Mouse (Mus musculus): Measurements from ENCODE around the gene Frmd4a. TPM values are rescaled to one million over a fixed set of nuclear protein-coding genes. Genes with fewer than 3 reads are reported as not detected.

Frmd4a gene
- polyA plus RNA-seq, 1 experiment from 2014 or later: 48.1 TPM

GRCm38 (mm10) chr2:4444740-4445139 lies 427.2 kb downstream of the Frmd4a start:
- Histone ChIP-seq H3K4me3 (ENCODE audit: low read length) (no peak overlapping the region), H3K4me1 (ENCODE audit: control insufficient read depth, insufficient read depth, low read depth, low read length) (peaks cover 8% of the 10 kb centered on the region), H3K36me3 (ENCODE audit: control insufficient read depth, insufficient read depth, low read length) (no peaks in the 10 kb centered on the region), H3K27me3 (replicated peaks; ENCODE audit: control insufficient read depth, insufficient read depth, low read length) (no peaks in the 10 kb centered on the region), H3K27ac (ENCODE audit: low read depth, low read length) (no peak overlapping the region), H3K9me3 (ENCODE audit: control insufficient read depth, low read length) (no peaks in the 10 kb centered on the region), H3K4me2 (ENCODE audit: low read length) (no peak overlapping the region), H3K9ac (ENCODE audit: low read depth, low read length) (no peak overlapping the region)
- ATAC-seq: no peak
- WGBS: 95% methylated on average over 3 of the region's 3 CpGs

- Histone ChIP-seq H3K4me2 (ENCODE audit: low read length) (no peak overlapping the region), H3K4me1 (ENCODE audit: control insufficient read depth, insufficient read depth, low read depth, low read length) (peaks cover 5% of the 10 kb centered on the region), H3K27me3 (replicated peaks; ENCODE audit: control insufficient read depth, insufficient read depth, low read length) (no peaks in the 10 kb centered on the region), H3K9ac (ENCODE audit: low read depth, low read length) (no peak overlapping the region), H3K36me3 (ENCODE audit: control insufficient read depth, insufficient read depth, low read length) (no peaks in the 10 kb centered on the region), H3K9me3 (ENCODE audit: control insufficient read depth, low read length) (no peaks in the 10 kb centered on the region), H3K27ac (ENCODE audit: low read depth, low read length) (no peak overlapping the region), H3K4me3 (ENCODE audit: low read length) (no peak overlapping the region)
- ATAC-seq: no peak
- WGBS: 76% methylated on average over 10 of the region's 10 CpGs
These were observed 428.3 kb downstream of the Frmd4a start for GRCm38 (mm10) chr2:4445629-4446400.

- H3K36me3 ChIP-seq (ENCODE audit: control insufficient read depth, insufficient read depth, low read length): no peaks in the 10 kb centered on the region
- no peak overlapping the region for H3K9ac ChIP-seq (ENCODE audit: low read depth, low read length)
- WGBS: 68% methylated on average over 12 of the region's 12 CpGs
- H3K4me1 ChIP-seq (ENCODE audit: control insufficient read depth, insufficient read depth, low read depth, low read length): peaks cover 14% of the 10 kb centered on the region
- 0 out of 2 replicates have a peak overlapping the region, but pooled peaks have one; percentile 11 for H3K27ac ChIP-seq (ENCODE audit: low read depth, low read length)
- no peaks in the 10 kb centered on the region for H3K9me3 ChIP-seq (ENCODE audit: control insufficient read depth, low read length)
- no peak overlapping the region for H3K4me2 ChIP-seq (ENCODE audit: low read length)
- no peak overlapping the region for H3K4me3 ChIP-seq (ENCODE audit: low read length)
- ATAC-seq: no peak
- H3K27me3 ChIP-seq (replicated peaks; ENCODE audit: control insufficient read depth, insufficient read depth, low read length): no peaks in the 10 kb centered on the region
These were observed 432.5 kb downstream of the Frmd4a start for GRCm38 (mm10) chr2:4449860-4450480.

- Histone ChIP-seq H3K4me2 (ENCODE audit: low read length) (no peak overlapping the region), H3K27ac (ENCODE audit: low read depth, low read length) (no peak overlapping the region), H3K4me1 (ENCODE audit: control insufficient read depth, insufficient read depth, low read depth, low read length) (peaks cover 18% of the 10 kb centered on the region), H3K4me3 (ENCODE audit: low read length) (no peak overlapping the region), H3K36me3 (ENCODE audit: control insufficient read depth, insufficient read depth, low read length) (no peaks in the 10 kb centered on the region), H3K9me3 (ENCODE audit: control insufficient read depth, low read length) (no peaks in the 10 kb centered on the region), H3K27me3 (replicated peaks; ENCODE audit: control insufficient read depth, insufficient read depth, low read length) (no peaks in the 10 kb centered on the region), H3K9ac (ENCODE audit: low read depth, low read length) (no peak overlapping the region)
- 12% methylated on average over 12 of the region's 12 CpGs for WGBS
- peak; percentile 34; the same call in 1 of the 2 replicates for ATAC-seq
These were observed 435.3 kb downstream of the Frmd4a start for GRCm38 (mm10) chr2:4452590-4453400.

GRCm38 (mm10) chr2:4455097-4456025 lies 437.8 kb downstream of the Frmd4a start:
- no peaks in the 10 kb centered on the region for H3K36me3 ChIP-seq (ENCODE audit: control insufficient read depth, insufficient read depth, low read length)

GRCm38 (mm10) chr2:4460897-4461296 lies 443.4 kb downstream of the Frmd4a start:
- Histone ChIP-seq H3K27ac (ENCODE audit: low read depth, low read length) (no peak overlapping the region), H3K4me2 (ENCODE audit: low read length) (no peak overlapping the region), H3K9ac (ENCODE audit: low read depth, low read length) (no peak overlapping the region), H3K36me3 (ENCODE audit: control insufficient read depth, insufficient read depth, low read length) (no peaks in the 10 kb centered on the region), H3K9me3 (ENCODE audit: control insufficient read depth, low read length) (no peaks in the 10 kb centered on the region), H3K27me3 (replicated peaks; ENCODE audit: control insufficient read depth, insufficient read depth, low read length) (no peaks in the 10 kb centered on the region), H3K4me1 (ENCODE audit: control insufficient read depth, insufficient read depth, low read depth, low read length) (peaks cover 30% of the 10 kb centered on the region), H3K4me3 (ENCODE audit: low read length) (no peak overlapping the region)
- 63% methylated on average over 5 of the region's 5 CpGs for WGBS
- ATAC-seq: no peak

More at GRCm38 (mm10) chr2:4455097-4456025, 437.8 kb downstream of the Frmd4a start:
- Histone ChIP-seq H3K4me3 (ENCODE audit: low read length) (no peak overlapping the region), H3K27me3 (replicated peaks; ENCODE audit: control insufficient read depth, insufficient read depth, low read length) (no peaks in the 10 kb centered on the region), H3K9me3 (ENCODE audit: control insufficient read depth, low read length) (no peaks in the 10 kb centered on the region), H3K27ac (ENCODE audit: low read depth, low read length) (no peak overlapping the region), H3K4me1 (ENCODE audit: control insufficient read depth, insufficient read depth, low read depth, low read length) (peaks cover 25% of the 10 kb centered on the region), H3K4me2 (ENCODE audit: low read length) (no peak overlapping the region), H3K9ac (ENCODE audit: low read depth, low read length) (no peak overlapping the region)
- ATAC-seq: no peak
- WGBS: 54% methylated on average over 11 of the region's 11 CpGs

GRCm38 (mm10) chr2:4461514-4461913 lies 444.0 kb downstream of the Frmd4a start:
- Histone ChIP-seq H3K9me3 (ENCODE audit: control insufficient read depth, low read length) (no peaks in the 10 kb centered on the region), H3K4me1 (ENCODE audit: control insufficient read depth, insufficient read depth, low read depth, low read length) (peaks cover 36% of the 10 kb centered on the region), H3K9ac (ENCODE audit: low read depth, low read length) (no peak overlapping the region; the same call in 1 of the 2 replicates), H3K27ac (ENCODE audit: low read depth, low read length) (no peak overlapping the region), H3K4me2 (ENCODE audit: low read length) (no peak overlapping the region), H3K4me3 (ENCODE audit: low read length) (no peak overlapping the region), H3K27me3 (replicated peaks; ENCODE audit: control insufficient read depth, insufficient read depth, low read length) (no peaks in the 10 kb centered on the region), H3K36me3 (ENCODE audit: control insufficient read depth, insufficient read depth, low read length) (no peaks in the 10 kb centered on the region)
- ATAC-seq: no peak
- WGBS: 7% methylated on average over 2 of the region's 2 CpGs

- H3K4me3 ChIP-seq (ENCODE audit: low read length): no peak overlapping the region
- H3K27me3 ChIP-seq (replicated peaks; ENCODE audit: control insufficient read depth, insufficient read depth, low read length): no peaks in the 10 kb centered on the region
- no peak overlapping the region for H3K27ac ChIP-seq (ENCODE audit: low read depth, low read length)
- no peak overlapping the region for H3K4me2 ChIP-seq (ENCODE audit: low read length)
- H3K36me3 ChIP-seq (ENCODE audit: control insufficient read depth, insufficient read depth, low read length): no peaks in the 10 kb centered on the region
- no peak for ATAC-seq
- 18% methylated on average over 11 of the region's 11 CpGs for WGBS
- no peaks in the 10 kb centered on the region for H3K9me3 ChIP-seq (ENCODE audit: control insufficient read depth, low read length)
- H3K9ac ChIP-seq (ENCODE audit: low read depth, low read length): no peak overlapping the region
- peaks cover 34% of the 10 kb centered on the region for H3K4me1 ChIP-seq (ENCODE audit: control insufficient read depth, insufficient read depth, low read depth, low read length)
These were observed 445.0 kb downstream of the Frmd4a start for GRCm38 (mm10) chr2:4462480-4462879.
